Mouse (Mus musculus) forebrain, embryonic 15.5 days (tissue): ENCODE measurements around the gene Prss58. TPM values are rescaled to one million over a fixed set of nuclear protein-coding genes. Genes with fewer than 3 reads are reported as not detected.

Source experiments
- ATAC-seq: fragments of 200-750 bp; cut with Nextera tagmentation; replicated peaks from 2 replicates; pipeline ENCODE4 v1.8.0; 2017; ENCODE audit warnings: mild to moderate bottlenecking, moderate TSS enrichment, moderate library complexity
- H3K27ac ChIP-seq: fragments of 300-500 bp; sonication (generic); replicated peaks from 2 replicates; pipeline ENCODE4 v1.5.1; 2015; ENCODE audit warnings: mild to moderate bottlenecking, inconsistent platforms
- H3K27me3 ChIP-seq: fragments of 300-500 bp; sonication (generic); 2 replicates; pipeline ENCODE4 v1.6.1; 2015; ENCODE audit warnings: inconsistent platforms
- H3K36me3 ChIP-seq: fragments of 300-500 bp; sonication (generic); 2 replicates; pipeline ENCODE4 v1.6.1; 2015; ENCODE audit warnings: mild to moderate bottlenecking, inconsistent platforms
- H3K4me1 ChIP-seq: fragments of 300-500 bp; sonication (generic); 2 replicates; pipeline ENCODE4 v1.6.1; 2015; ENCODE audit warnings: inconsistent platforms
- H3K4me2 ChIP-seq: fragments of 300-500 bp; sonication (generic); replicated peaks from 2 replicates; pipeline ENCODE4 v1.6.1; 2015; ENCODE audit warnings: mild to moderate bottlenecking, inconsistent platforms
- H3K4me3 ChIP-seq: fragments of 300-500 bp; sonication (generic); 2 replicates; pipeline ENCODE4 v1.5.1; 2015; ENCODE audit warnings: mild to moderate bottlenecking, inconsistent platforms
- H3K9ac ChIP-seq: fragments of 300-500 bp; sonication (generic); replicated peaks from 2 replicates; pipeline ENCODE4 v1.6.1; 2015; ENCODE audit warnings: mild to moderate bottlenecking, inconsistent platforms
- H3K9me3 ChIP-seq: fragments of 300-500 bp; sonication (generic); 2 replicates; pipeline ENCODE4 v1.6.1; 2016; ENCODE audit warnings: inconsistent platforms
- WGBS: fragments of 180-500 bp; shearing (Covaris S2); methylation state at CpG from one replicate; pipeline ENCODE4 v1.1.7; 2015; ENCODE audit warnings: mixed read lengths; 5-methylcytosine and 5-hydroxymethylcytosine counted together
- polyA plus RNA-seq: library from polyadenylated mRNA; unstranded; fragments of >200 nt; fragmentation: Nextera tagmentation; extraction: Ambion mirVana; gene quantifications from 2 replicates; pipeline ENCODE4 v1.2.1, GENCODE M21; 2015

Gene Prss58
- polyA plus RNA-seq: not detected in 2 replicates

DNA sequence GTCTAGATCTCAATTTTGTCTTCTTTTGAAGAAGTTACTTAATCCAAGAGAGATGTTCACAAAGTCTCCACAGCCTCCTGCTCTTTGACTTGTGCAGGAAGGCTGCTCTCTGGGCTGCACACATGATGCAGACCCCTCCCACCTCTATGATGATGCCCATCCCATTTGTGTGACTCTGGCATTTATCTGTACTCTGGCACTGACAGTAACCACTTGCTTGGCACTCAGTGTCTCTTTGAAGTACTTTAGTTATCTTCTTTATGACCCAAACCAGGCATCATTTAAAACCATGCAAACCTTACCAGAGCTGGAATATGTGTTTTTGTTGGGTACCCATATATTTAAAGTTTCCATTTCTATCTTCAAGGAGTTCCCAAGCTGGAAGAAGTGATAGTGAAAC is at the start of gene Prss58:
Gene Prss58, minus strand, starts transcription at position 101 of the 400 bp plus-strand sequence.
- Histone ChIP-seq H3K9ac (no peak within 1 kb of the TSS), H3K9me3 (no peaks in the 10 kb centered on the region), H3K4me1 (no peaks in the 10 kb centered on the region), H3K36me3 (no peaks in the 10 kb centered on the region), H3K27me3 (no peaks in the 10 kb centered on the region), H3K4me3 (no peak within 1 kb of the TSS), H3K27ac (no peak within 1 kb of the TSS), H3K4me2 (no peak within 1 kb of the TSS)
- no peak for ATAC-seq

DNA sequence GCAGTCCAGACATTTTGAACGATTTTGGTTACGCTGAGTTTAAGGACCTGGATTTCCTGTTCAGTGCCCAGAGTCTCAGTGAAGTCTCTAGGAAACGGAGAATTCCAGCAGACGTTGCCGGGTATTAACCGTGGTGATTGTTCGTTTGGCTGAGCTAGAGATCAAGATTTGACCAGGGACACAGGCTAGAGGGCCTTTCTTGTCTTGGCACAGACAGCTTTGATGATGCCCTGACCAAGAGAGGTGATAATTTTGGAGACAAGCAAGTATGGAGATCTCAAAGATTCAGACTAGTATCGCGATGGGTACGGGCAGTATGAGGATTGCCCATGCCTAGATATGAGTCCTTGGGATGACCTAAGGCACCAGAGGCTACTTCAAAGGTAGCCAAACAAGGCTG is 40.3 kb upstream of the Prss58 start, which contains the start of gene 1700074P13Rik:
Gene 1700074P13Rik, minus strand, starts transcription at position 101 of the 400 bp plus-strand sequence.
- Histone ChIP-seq H3K36me3 (no peaks in the 10 kb centered on the region), H3K4me3 (no peak within 1 kb of the TSS), H3K27me3 (no peaks in the 10 kb centered on the region), H3K9ac (no peak within 1 kb of the TSS), H3K4me2 (no peak within 1 kb of the TSS), H3K9me3 (no peaks in the 10 kb centered on the region), H3K4me1 (no peaks in the 10 kb centered on the region), H3K27ac (no peak within 1 kb of the TSS)
- ATAC-seq: no peak
- 94% methylated on average over 10 of the region's 10 CpGs for WGBS

DNA sequence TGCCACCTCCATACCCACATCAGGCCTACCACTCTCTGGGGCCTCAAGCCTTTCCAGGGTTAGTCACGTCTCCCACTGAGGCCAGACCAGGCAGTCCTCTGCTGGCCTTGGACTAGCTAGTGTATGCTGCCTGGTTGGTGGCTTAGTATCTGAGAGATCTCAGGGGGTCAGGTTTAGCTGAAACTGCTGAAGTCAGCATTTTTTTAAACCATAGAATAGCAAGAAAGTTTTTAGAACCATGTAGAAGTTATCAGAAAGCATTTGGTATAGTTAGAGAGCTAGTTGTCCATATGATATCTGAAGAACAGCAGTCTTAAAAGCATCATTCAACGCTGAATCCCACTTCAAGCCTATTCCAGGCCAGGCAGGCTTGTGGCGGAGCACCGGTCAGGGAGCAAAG is 19.8 kb upstream of the Prss58 start:
- ATAC-seq: no peak
- no peaks in the 10 kb centered on the region for H3K27me3 ChIP-seq
- no peak overlapping the region for H3K27ac ChIP-seq
- H3K4me1 ChIP-seq: no peaks in the 10 kb centered on the region
- no peak overlapping the region for H3K9ac ChIP-seq
- H3K36me3 ChIP-seq: no peaks in the 10 kb centered on the region
- H3K4me3 ChIP-seq: no peak overlapping the region
- no peak overlapping the region for H3K4me2 ChIP-seq
- H3K9me3 ChIP-seq: no peaks in the 10 kb centered on the region
- 83% methylated on average over 4 of the region's 4 CpGs for WGBS

DNA sequence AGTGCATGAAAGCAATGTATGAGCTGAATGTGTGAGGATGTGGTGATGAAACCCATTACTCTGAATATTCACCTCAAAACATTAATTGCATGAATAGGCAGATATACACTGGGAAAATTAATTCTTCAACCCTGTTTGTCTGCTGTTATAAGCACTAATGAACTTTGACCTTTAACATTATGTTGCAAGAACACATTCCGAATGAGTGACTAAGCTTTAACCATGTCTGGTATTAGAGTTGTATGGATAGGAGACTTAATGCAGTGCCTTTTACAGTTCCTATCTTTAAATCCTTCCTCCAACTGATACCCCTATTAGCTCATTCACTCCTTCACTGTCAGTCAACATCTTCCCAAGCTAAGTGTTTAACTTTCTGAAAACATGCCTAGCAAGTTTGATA is 5.5 kb downstream of the Prss58 start:
- Histone ChIP-seq H3K9me3 (no peaks in the 10 kb centered on the region), H3K4me3 (no peak overlapping the region), H3K27me3 (no peaks in the 10 kb centered on the region), H3K27ac (no peak overlapping the region), H3K4me1 (no peaks in the 10 kb centered on the region), H3K4me2 (no peak overlapping the region), H3K36me3 (no peaks in the 10 kb centered on the region), H3K9ac (no peak overlapping the region)
- no peak for ATAC-seq
- 90% methylated on average over 1 of the region's 1 CpGs for WGBS

DNA sequence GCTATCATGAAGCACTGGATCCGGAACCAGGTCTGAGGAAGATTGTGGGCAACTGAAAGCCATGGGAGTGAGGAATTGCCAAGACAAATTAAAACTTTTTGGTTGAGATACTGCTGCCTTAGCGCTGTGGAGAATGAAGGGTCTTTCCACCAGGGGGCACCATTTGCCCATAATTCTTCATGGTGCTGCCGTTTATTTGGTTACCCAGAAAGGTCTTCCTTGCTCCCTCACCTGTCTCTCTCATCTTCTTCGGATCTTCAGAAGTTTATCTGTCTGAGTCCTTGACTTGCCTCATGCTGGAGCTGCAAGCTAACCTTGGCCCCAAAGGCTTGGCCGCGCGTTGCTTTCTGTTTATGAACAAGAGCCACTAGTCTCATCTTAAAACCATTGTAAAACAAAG is 6.6 kb downstream of the Prss58 start:
- H3K36me3 ChIP-seq: no peaks in the 10 kb centered on the region
- H3K4me1 ChIP-seq: no peaks in the 10 kb centered on the region
- no peaks in the 10 kb centered on the region for H3K9me3 ChIP-seq
- H3K4me2 ChIP-seq: no peak overlapping the region
- no peak overlapping the region for H3K4me3 ChIP-seq
- no peaks in the 10 kb centered on the region for H3K27me3 ChIP-seq
- no peak overlapping the region for H3K9ac ChIP-seq
- no peak overlapping the region for H3K27ac ChIP-seq
- ATAC-seq: no peak
- 42% methylated on average over 7 of the region's 7 CpGs for WGBS

DNA sequence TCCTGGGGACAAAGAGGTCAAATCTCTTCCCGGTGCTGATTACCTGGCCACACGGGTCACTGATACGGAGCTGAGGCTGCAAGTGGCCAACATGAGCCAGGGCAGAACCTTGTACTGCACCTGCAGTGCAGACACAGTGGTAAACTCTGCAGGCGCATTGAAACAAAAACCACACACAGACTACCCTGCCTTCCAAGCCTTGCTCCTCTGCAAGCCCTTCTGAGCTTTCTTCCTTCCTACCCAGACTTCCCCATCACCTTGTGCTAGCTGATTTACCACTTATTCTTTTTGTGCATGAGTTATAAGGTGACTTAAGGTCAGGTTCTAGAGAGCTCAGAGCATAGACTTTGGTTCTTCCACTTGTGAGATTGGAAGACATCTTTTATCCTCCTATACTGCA is 8.4 kb downstream of the Prss58 start:
- no peak overlapping the region for H3K9ac ChIP-seq
- ATAC-seq: no peak
- 85% methylated on average over 4 of the region's 4 CpGs for WGBS
- H3K27ac ChIP-seq: no peak overlapping the region
- no peaks in the 10 kb centered on the region for H3K27me3 ChIP-seq
- H3K9me3 ChIP-seq: no peaks in the 10 kb centered on the region
- no peak overlapping the region for H3K4me3 ChIP-seq
- H3K4me1 ChIP-seq: no peaks in the 10 kb centered on the region
- H3K4me2 ChIP-seq: no peak overlapping the region
- no peaks in the 10 kb centered on the region for H3K36me3 ChIP-seq

DNA sequence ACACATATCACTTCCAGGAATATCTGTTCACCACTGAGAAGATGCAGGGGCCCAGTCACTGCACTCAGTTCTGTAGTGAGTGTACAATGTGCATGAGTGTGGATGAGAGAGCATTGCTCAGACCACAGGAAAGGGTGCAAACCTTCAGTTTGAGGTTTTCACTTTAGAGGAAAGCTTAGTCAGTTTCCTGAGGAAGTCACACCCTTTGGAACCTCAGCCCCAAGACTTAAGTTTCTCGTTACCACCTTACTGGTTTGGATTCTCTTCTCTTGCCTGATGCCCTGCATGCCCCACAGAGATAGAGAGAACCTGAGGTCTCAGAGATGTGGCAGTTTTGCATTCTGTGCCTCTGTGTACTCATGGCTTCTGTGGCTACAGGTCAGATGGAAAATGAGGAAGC is 9.2 kb downstream of the Prss58 start:
- no peak overlapping the region for H3K4me3 ChIP-seq
- H3K27me3 ChIP-seq: no peaks in the 10 kb centered on the region
- no peak overlapping the region for H3K9ac ChIP-seq
- H3K4me2 ChIP-seq: no peak overlapping the region
- H3K4me1 ChIP-seq: no peaks in the 10 kb centered on the region
- no peaks in the 10 kb centered on the region for H3K36me3 ChIP-seq
- H3K9me3 ChIP-seq: no peaks in the 10 kb centered on the region
- no peak for ATAC-seq
- 82% methylated on average over 1 of the region's 1 CpGs for WGBS
- H3K27ac ChIP-seq: no peak overlapping the region

DNA sequence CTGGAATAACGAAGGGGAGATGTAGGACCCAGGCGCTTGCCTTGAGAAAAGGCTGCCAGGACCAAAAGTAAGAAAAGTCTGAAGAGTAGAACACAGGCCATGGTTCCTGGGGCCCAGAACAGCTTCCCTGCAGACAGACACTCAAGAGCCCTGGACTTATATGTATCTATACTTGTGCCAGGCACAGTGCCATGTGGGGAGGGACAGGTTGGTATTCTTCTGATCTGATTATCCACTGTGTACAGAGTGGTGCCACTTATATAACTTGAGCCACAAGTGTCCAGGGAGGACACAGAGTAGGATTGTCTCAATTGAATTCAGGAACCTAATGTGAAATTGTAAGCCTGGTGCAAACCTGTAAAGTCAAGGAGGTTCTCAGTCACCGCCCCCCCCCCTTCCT is 12.8 kb downstream of the Prss58 start, which contains the start of gene Moxd2:
Gene Moxd2, minus strand, starts transcription at position 101 of the 400 bp plus-strand sequence.
- Histone ChIP-seq H3K27ac (no peak within 1 kb of the TSS), H3K27me3 (no peaks in the 10 kb centered on the region), H3K9me3 (no peaks in the 10 kb centered on the region), H3K4me2 (no peak within 1 kb of the TSS), H3K36me3 (no peaks in the 10 kb centered on the region), H3K4me3 (no peak within 1 kb of the TSS), H3K9ac (no peak within 1 kb of the TSS), H3K4me1 (no peaks in the 10 kb centered on the region)
- ATAC-seq: no peak
- WGBS: 89% methylated on average over 3 of the region's 3 CpGs

DNA sequence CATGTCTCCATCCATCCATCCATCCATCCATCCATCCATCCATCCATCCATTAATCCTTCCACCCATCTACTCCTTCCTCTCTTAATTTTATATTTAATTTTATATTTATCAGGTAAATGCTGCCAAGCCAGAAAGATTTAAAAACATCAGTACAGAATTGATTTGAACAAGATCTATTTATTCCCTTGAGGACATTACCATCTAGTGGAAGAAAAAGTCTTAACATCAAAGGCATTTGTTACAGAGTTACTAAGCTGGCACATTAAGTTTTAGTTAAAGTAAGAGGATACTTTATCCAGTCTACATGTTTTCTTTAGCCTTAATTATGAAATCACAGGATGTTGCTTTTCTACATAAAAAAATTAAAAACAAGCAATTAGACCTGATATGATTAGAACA is 54.9 kb downstream of the Prss58 start:
- Histone ChIP-seq H3K27me3 (no peaks in the 10 kb centered on the region), H3K36me3 (no peaks in the 10 kb centered on the region), H3K4me2 (no peak overlapping the region), H3K4me3 (no peak overlapping the region), H3K4me1 (no peaks in the 10 kb centered on the region), H3K9ac (no peak overlapping the region), H3K9me3 (no peaks in the 10 kb centered on the region), H3K27ac (no peak overlapping the region)
- ATAC-seq: no peak

Other genes with a start within 250 kb of the Prss58 start
- not detected in 2 replicates for gene Moxd2, start 12.9 kb downstream of the Prss58 start, polyA plus RNA-seq
- gene 1700074P13Rik, start 40.2 kb upstream of the Prss58 start, polyA plus RNA-seq: not detected in 2 replicates
- not detected in 2 replicates for gene Gm4744, start 51.5 kb upstream of the Prss58 start, polyA plus RNA-seq
- gene 1810009J06Rik, start 64.4 kb upstream of the Prss58 start, polyA plus RNA-seq: not detected in 2 replicates
- not detected in 2 replicates for gene Gm2663, start 99.1 kb upstream of the Prss58 start, polyA plus RNA-seq
- gene 2210010C04Rik, start 135.1 kb upstream of the Prss58 start, polyA plus RNA-seq: not detected in 2 replicates